Mouse (Mus musculus): Measurements from ENCODE around the gene Iqck.

DNA sequence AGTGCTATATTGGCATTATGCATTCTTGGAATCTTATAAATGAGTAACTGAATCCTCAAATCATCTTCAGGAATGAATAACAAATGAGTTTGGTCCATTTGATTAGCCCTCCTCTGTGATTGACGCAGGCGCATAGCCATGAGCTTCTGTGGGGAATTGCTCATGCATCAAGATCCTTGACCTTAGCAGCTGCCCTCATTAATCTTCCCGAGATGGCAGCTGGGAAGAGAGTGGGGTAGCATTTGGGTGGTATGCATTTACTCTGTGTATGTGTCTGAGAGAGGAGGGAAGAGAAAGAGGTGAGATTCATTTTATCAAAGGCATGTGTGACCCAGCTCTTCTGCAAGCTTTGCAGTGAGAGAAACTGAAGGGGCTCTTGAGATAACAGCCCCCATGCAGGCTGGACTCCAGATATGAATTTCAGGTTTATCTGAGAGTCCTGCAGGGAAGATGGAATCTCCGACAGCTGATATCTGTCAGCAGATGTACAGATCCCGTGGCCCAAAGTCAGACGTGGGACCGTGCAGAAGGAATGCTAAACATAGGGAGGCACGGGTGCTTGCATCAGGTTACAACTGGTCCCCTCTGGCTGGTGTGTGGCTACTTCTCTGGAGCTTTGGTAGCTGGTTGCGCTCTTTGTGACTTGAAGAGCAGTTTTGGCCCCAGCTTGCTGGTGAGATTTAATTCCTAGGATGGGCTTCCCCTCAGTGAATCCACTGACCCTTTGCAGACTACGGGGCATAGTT lies 63.9 kb downstream of the Iqck start:
- TF ChIP-seq POLR2A (IDR thresholded peaks at IDR 0.05; ENCODE audit: low read depth, low read length) (no peak), CTCF (IDR thresholded peaks at IDR 0.05; ENCODE audit: extremely low read depth, insufficient read length, insufficient replicate concordance, low read depth, low read length) (no peak)

All from small intestine, adult 2 months (tissue).